Mouse (Mus musculus): ENCODE results near the gene Cacna2d2. TPM values are rescaled to one million over a fixed set of nuclear protein-coding genes. Genes with fewer than 3 reads are reported as not detected.
A peak's percentile ranks its signal among the peaks of the same experiment; 100 is the strongest.
"Not testable (repeated sequence)": the region's sequence is repeated elsewhere in the genome, so short reads cannot be mapped to it uniquely, and the experiment has no call there.

The Cacna2d2 gene
- polyA plus RNA-seq, 1 experiment = not detected

GRCm38 (mm10) chr9:107568331-107569261, 169.2 kb downstream of the Cacna2d2 start:
- Histone ChIP-seq H3K36me3 (ENCODE audit: control insufficient read depth) (peaks cover 68% of the 10 kb centered on the region), H3K4me1 (ENCODE audit: control insufficient read depth) (peaks cover 97% of the 10 kb centered on the region), H3K9me3 (ENCODE audit: control insufficient read depth, low read length) (no peaks in the 10 kb centered on the region), H3K4me3 (replicated peaks) (peak overlapping the region; percentile 93), H3K27me3 (ENCODE audit: control insufficient read depth) (no peaks in the 10 kb centered on the region)
- no peak for TF ChIP-seq TAL1 (IDR thresholded peaks at IDR 0.05; ENCODE audit: low read length)

GRCm38 (mm10) chr9:107569270-107569669, 169.9 kb downstream of the Cacna2d2 start:
- Histone ChIP-seq H3K36me3 (ENCODE audit: control insufficient read depth) (peaks cover 67% of the 10 kb centered on the region), H3K27me3 (ENCODE audit: control insufficient read depth) (no peaks in the 10 kb centered on the region), H3K4me1 (ENCODE audit: control insufficient read depth) (peaks cover 91% of the 10 kb centered on the region), H3K9me3 (ENCODE audit: control insufficient read depth, low read length) (no peaks in the 10 kb centered on the region), H3K4me3 (replicated peaks) (peak overlapping the region; percentile 93)
- no peak for TF ChIP-seq TAL1 (IDR thresholded peaks at IDR 0.05; ENCODE audit: low read length)
- TF ChIP-seq GATA1 (IDR thresholded peaks at IDR 0.05; ENCODE audit: low read length) = no peak

- H3K4me1 ChIP-seq (ENCODE audit: control insufficient read depth) = peaks cover 88% of the 10 kb centered on the region
These were observed 170.6 kb downstream of the Cacna2d2 start for GRCm38 (mm10) chr9:107570016-107570415.

GRCm38 (mm10) chr9:107570845-107571244, 171.4 kb downstream of the Cacna2d2 start:
- H3K4me1 ChIP-seq (ENCODE audit: control insufficient read depth) = peaks cover 88% of the 10 kb centered on the region
- peak overlapping the region; percentile 93 for H3K4me3 ChIP-seq (replicated peaks)
- peaks cover 59% of the 10 kb centered on the region for H3K36me3 ChIP-seq (ENCODE audit: control insufficient read depth)
- H3K9me3 ChIP-seq (ENCODE audit: control insufficient read depth, low read length) = no peaks in the 10 kb centered on the region
- H3K27me3 ChIP-seq (ENCODE audit: control insufficient read depth) = no peaks in the 10 kb centered on the region
- TF ChIP-seq TAL1 (IDR thresholded peaks at IDR 0.05; ENCODE audit: low read length) (peak; percentile 54), GATA1 (IDR thresholded peaks at IDR 0.05; ENCODE audit: low read length) (peak; percentile 69)

More at GRCm38 (mm10) chr9:107570016-107570415, 170.6 kb downstream of the Cacna2d2 start:
- Histone ChIP-seq H3K9me3 (ENCODE audit: control insufficient read depth, low read length) (no peaks in the 10 kb centered on the region), H3K36me3 (ENCODE audit: control insufficient read depth) (peaks cover 65% of the 10 kb centered on the region), H3K4me3 (replicated peaks) (peak overlapping the region; percentile 93), H3K27me3 (ENCODE audit: control insufficient read depth) (no peaks in the 10 kb centered on the region)
- no peak for TF ChIP-seq GATA1 (IDR thresholded peaks at IDR 0.05; ENCODE audit: low read length)

- H3K4me3 ChIP-seq (replicated peaks) = peak overlapping the region; percentile 93
- peaks cover 88% of the 10 kb centered on the region for H3K4me1 ChIP-seq (ENCODE audit: control insufficient read depth)
- no peak for TF ChIP-seq TAL1 (IDR thresholded peaks at IDR 0.05; ENCODE audit: low read length)
- TF ChIP-seq GATA1 (IDR thresholded peaks at IDR 0.05; ENCODE audit: low read length) = no peak
- H3K36me3 ChIP-seq (ENCODE audit: control insufficient read depth) = peaks cover 50% of the 10 kb centered on the region
- H3K9me3 ChIP-seq (ENCODE audit: control insufficient read depth, low read length) = no peaks in the 10 kb centered on the region
- H3K27me3 ChIP-seq (ENCODE audit: control insufficient read depth) = no peaks in the 10 kb centered on the region
These were observed 172.3 kb downstream of the Cacna2d2 start for GRCm38 (mm10) chr9:107571534-107572326.

GRCm38 (mm10) chr9:107572327-107572662, 172.9 kb downstream of the Cacna2d2 start:
- H3K4me3 ChIP-seq (replicated peaks) = peak overlapping the region; percentile 93

GRCm38 (mm10) chr9:107573774-107574173, 174.4 kb downstream of the Cacna2d2 start:
- H3K4me1 ChIP-seq (ENCODE audit: control insufficient read depth) = peaks cover 86% of the 10 kb centered on the region
- not testable (repeated sequence) for H3K4me3 ChIP-seq (replicated peaks); H3K9me3 ChIP-seq (ENCODE audit: control insufficient read depth, low read length); H3K27me3 ChIP-seq (ENCODE audit: control insufficient read depth)
- peaks cover 55% of the 10 kb centered on the region for H3K36me3 ChIP-seq (ENCODE audit: control insufficient read depth)

More at GRCm38 (mm10) chr9:107572327-107572662, 172.9 kb downstream of the Cacna2d2 start:
- peaks cover 88% of the 10 kb centered on the region for H3K4me1 ChIP-seq (ENCODE audit: control insufficient read depth)
- no peaks in the 10 kb centered on the region for H3K27me3 ChIP-seq (ENCODE audit: control insufficient read depth)
- no peaks in the 10 kb centered on the region for H3K9me3 ChIP-seq (ENCODE audit: control insufficient read depth, low read length)
- TF ChIP-seq GATA1 (IDR thresholded peaks at IDR 0.05; ENCODE audit: low read length) (no peak), TAL1 (IDR thresholded peaks at IDR 0.05; ENCODE audit: low read length) (no peak)
- peaks cover 46% of the 10 kb centered on the region for H3K36me3 ChIP-seq (ENCODE audit: control insufficient read depth)

GRCm38 (mm10) chr9:107575579-107576356, 176.4 kb downstream of the Cacna2d2 start:
- Histone ChIP-seq H3K27me3 (ENCODE audit: control insufficient read depth) (no peaks in the 10 kb centered on the region), H3K4me1 (ENCODE audit: control insufficient read depth) (peaks cover 85% of the 10 kb centered on the region), H3K9me3 (ENCODE audit: control insufficient read depth, low read length) (no peaks in the 10 kb centered on the region), H3K36me3 (ENCODE audit: control insufficient read depth) (peaks cover 55% of the 10 kb centered on the region), H3K4me3 (replicated peaks) (no peak overlapping the region)
- TF ChIP-seq TAL1 (IDR thresholded peaks at IDR 0.05; ENCODE audit: low read length) (no peak), GATA1 (IDR thresholded peaks at IDR 0.05; ENCODE audit: low read length) (no peak)
